Mouse (Mus musculus): ENCODE results near the gene Atp6v1e2. TPM values are rescaled to one million over a fixed set of nuclear protein-coding genes. Genes with fewer than 3 reads are reported as not detected.

Atp6v1e2 gene
- polyA plus RNA-seq, 1 experiment from 2014 or later = not detected

DNA sequence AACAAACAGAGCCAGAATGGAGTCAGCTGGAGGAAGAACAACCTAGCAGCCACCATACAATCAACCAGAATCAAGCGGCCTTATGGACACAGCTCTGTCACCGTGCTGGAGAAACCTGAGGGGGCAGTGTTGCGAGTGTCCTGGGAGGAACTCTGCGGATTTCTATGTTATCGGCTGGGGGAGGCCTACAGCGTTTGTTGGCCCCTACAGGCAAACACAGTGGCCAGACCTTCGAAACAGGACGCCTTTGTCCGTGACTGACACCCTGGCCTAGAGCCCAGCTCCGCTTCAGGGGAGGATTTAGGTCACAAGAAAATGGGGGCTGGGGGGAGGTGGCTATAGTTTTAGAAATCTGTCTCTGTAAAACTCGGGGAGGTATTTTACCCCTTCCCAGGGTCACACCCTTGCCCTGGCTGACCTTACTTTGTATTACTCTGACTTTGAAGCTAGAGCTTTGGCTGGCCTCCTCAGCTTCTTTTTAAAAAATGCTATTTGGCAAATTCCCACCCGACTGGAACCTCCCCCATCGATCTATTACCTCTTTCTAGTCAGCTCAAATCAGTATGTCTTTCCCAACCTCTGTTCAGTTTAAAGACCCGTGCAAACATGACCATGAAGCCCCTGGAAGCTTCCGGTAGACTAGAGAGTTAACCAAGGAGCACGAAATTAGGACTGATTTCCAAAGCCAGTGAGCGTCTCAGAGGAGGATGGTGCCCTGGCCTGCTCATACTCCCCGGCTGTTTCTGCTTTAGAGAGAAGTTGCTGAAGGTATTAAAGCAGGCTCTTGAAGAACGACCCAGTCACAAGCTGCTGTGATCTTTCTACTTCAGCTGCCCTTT, 42.2 kb downstream of the Atp6v1e2 start:
- Histone ChIP-seq H3K27me3 (ENCODE audit: control insufficient read depth, insufficient read depth, low read length) (no peaks in the 10 kb centered on the region), H3K4me1 (ENCODE audit: control insufficient read depth, insufficient read depth, low read length) (peaks cover 11% of the 10 kb centered on the region; the same call in 1 of the 2 replicates), H3K4me2 (ENCODE audit: low read depth, low read length) (peak overlapping the region; percentile 6; the same call in 1 of the 2 replicates), H3K9ac (replicated peaks; ENCODE audit: low read depth, low read length) (no peak overlapping the region), H3K4me3 (ENCODE audit: low read depth, low read length) (no peak overlapping the region), H3K27ac (ENCODE audit: low read depth, low read length) (peak overlapping the region; percentile 6; the same call in 1 of the 2 replicates), H3K36me3 (ENCODE audit: control insufficient read depth, insufficient read depth, low read length) (no peaks in the 10 kb centered on the region), H3K9me3 (ENCODE audit: control insufficient read depth, low read length) (no peaks in the 10 kb centered on the region)
- peak; percentile 64 for ATAC-seq (ENCODE audit: low read depth)
- WGBS = 9% methylated on average over 19 of the region's 19 CpGs

- no peak for ATAC-seq (ENCODE audit: low read depth)
- Histone ChIP-seq H3K4me1 (ENCODE audit: control insufficient read depth, insufficient read depth, low read length) (peaks cover 11% of the 10 kb centered on the region; the same call in 1 of the 2 replicates), H3K9ac (replicated peaks; ENCODE audit: low read depth, low read length) (no peak overlapping the region), H3K9me3 (ENCODE audit: control insufficient read depth, low read length) (no peaks in the 10 kb centered on the region), H3K4me2 (ENCODE audit: low read depth, low read length) (no peak overlapping the region), H3K27me3 (ENCODE audit: control insufficient read depth, insufficient read depth, low read length) (no peaks in the 10 kb centered on the region), H3K36me3 (ENCODE audit: control insufficient read depth, insufficient read depth, low read length) (no peaks in the 10 kb centered on the region), H3K27ac (ENCODE audit: low read depth, low read length) (no peak overlapping the region), H3K4me3 (ENCODE audit: low read depth, low read length) (no peak overlapping the region)
- 62% methylated on average over 3 of the region's 3 CpGs for WGBS
Observed at GRCm38 (mm10) chr17:86904206-86904605, 43.5 kb downstream of the Atp6v1e2 start.

DNA sequence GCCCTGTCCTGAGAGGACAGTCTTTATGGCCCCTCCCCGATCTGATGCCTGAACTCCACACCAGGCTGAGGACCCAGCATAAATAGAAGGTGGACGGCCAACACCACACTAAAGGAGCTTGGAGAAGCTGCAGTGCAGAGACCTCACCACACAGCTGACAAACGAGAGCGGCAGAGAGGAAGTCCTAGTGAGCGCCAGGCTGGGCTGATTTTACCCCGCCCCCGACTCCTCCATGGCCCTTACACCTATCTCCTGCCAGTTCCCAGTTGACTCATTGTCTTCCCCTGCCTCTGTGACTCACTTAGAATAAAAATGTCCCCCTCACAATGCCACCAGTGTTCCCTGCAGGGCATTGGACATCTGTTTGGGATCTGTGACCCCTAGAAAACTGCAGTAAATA, 44.1 kb downstream of the Atp6v1e2 start:
- H3K4me1 ChIP-seq (ENCODE audit: control insufficient read depth, insufficient read depth, low read length) = peaks cover 11% of the 10 kb centered on the region; the same call in 1 of the 2 replicates
- H3K9me3 ChIP-seq (ENCODE audit: control insufficient read depth, low read length) = no peaks in the 10 kb centered on the region
- H3K27ac ChIP-seq (ENCODE audit: low read depth, low read length) = no peak overlapping the region
- no peak overlapping the region for H3K4me3 ChIP-seq (ENCODE audit: low read depth, low read length)
- no peak for ATAC-seq (ENCODE audit: low read depth)
- no peak overlapping the region for H3K4me2 ChIP-seq (ENCODE audit: low read depth, low read length)
- no peaks in the 10 kb centered on the region for H3K27me3 ChIP-seq (ENCODE audit: control insufficient read depth, insufficient read depth, low read length)
- 29% methylated on average over 7 of the region's 7 CpGs for WGBS
- H3K36me3 ChIP-seq (ENCODE audit: control insufficient read depth, insufficient read depth, low read length) = no peaks in the 10 kb centered on the region
- no peak overlapping the region for H3K9ac ChIP-seq (replicated peaks; ENCODE audit: low read depth, low read length)

DNA sequence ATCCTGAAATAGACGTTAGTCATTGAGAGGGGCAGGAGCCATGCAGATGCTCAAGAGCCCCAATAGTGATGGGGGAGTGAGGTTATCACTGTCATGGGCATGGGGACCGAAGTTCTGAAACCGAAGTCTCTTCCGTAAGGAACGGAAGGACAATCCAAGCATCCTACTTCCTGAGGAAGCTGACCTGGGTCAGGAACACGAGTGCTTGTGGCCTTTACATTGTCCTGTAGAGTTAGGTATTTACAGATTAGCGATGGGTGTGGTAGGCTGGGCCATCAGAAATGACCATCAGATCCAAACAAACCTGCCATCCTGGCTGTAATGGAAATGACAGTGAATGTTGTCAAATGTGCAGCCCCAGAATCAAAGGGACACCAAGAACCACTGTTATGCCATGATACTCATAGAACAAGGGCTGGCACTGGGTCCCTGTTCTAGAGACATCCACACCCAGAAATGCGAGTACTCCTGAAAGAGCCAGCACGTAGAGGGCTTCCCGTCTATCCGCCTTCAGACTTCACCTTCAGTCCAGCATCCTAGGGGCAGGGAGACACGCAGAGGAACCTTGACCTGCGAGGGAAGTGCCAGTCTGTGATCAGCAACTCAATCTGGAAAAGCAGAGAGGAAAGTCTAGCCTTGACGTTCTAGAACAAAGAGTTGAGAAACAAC, 45.2 kb downstream of the Atp6v1e2 start:
- H3K9ac ChIP-seq (replicated peaks; ENCODE audit: low read depth, low read length) = no peak overlapping the region
- H3K4me3 ChIP-seq (ENCODE audit: low read depth, low read length) = no peak overlapping the region
- H3K9me3 ChIP-seq (ENCODE audit: control insufficient read depth, low read length) = no peaks in the 10 kb centered on the region
- H3K4me1 ChIP-seq (ENCODE audit: control insufficient read depth, insufficient read depth, low read length) = peaks cover 11% of the 10 kb centered on the region; the same call in 1 of the 2 replicates
- H3K27me3 ChIP-seq (ENCODE audit: control insufficient read depth, insufficient read depth, low read length) = no peaks in the 10 kb centered on the region
- WGBS = 96% methylated on average over 14 of the region's 14 CpGs
- no peaks in the 10 kb centered on the region for H3K36me3 ChIP-seq (ENCODE audit: control insufficient read depth, insufficient read depth, low read length)
- no peak overlapping the region for H3K27ac ChIP-seq (ENCODE audit: low read depth, low read length)
- ATAC-seq (ENCODE audit: low read depth) = no peak
- H3K4me2 ChIP-seq (ENCODE audit: low read depth, low read length) = no peak overlapping the region

DNA sequence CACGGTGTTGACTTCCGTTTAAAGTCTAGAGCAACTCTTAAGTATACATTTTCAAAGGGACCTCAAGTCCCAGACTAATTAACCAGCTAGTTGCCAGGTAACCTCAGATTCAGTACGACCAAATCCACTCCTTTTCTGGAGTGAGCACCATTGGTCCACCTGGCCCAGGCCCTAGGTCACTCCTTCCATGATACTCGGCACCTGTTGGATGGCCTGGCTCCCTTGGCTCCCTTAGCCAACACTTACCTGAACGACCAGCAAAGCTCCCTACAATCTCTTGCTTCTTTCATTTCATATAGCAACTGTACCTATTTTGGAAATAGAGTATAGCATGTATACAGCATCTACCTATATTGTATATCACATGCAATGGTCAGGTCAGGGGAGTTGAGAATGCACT, 47.1 kb downstream of the Atp6v1e2 start:
- no peaks in the 10 kb centered on the region for H3K9me3 ChIP-seq (ENCODE audit: control insufficient read depth, low read length)
- H3K36me3 ChIP-seq (ENCODE audit: control insufficient read depth, insufficient read depth, low read length) = no peaks in the 10 kb centered on the region
- no peak overlapping the region for H3K27ac ChIP-seq (ENCODE audit: low read depth, low read length)
- H3K4me1 ChIP-seq (ENCODE audit: control insufficient read depth, insufficient read depth, low read length) = peaks cover 11% of the 10 kb centered on the region; the same call in 1 of the 2 replicates
- no peaks in the 10 kb centered on the region for H3K27me3 ChIP-seq (ENCODE audit: control insufficient read depth, insufficient read depth, low read length)
- H3K9ac ChIP-seq (replicated peaks; ENCODE audit: low read depth, low read length) = no peak overlapping the region
- no peak overlapping the region for H3K4me2 ChIP-seq (ENCODE audit: low read depth, low read length)
- 86% methylated on average over 5 of the region's 5 CpGs for WGBS
- no peak overlapping the region for H3K4me3 ChIP-seq (ENCODE audit: low read depth, low read length)
- no peak for ATAC-seq (ENCODE audit: low read depth)

GRCm38 (mm10) chr17:86899821-86900220, 47.9 kb downstream of the Atp6v1e2 start:
- no peak overlapping the region for H3K27ac ChIP-seq (ENCODE audit: low read depth, low read length)
- no peak for ATAC-seq (ENCODE audit: low read depth)
- H3K4me1 ChIP-seq (ENCODE audit: control insufficient read depth, insufficient read depth, low read length) = peaks cover 9% of the 10 kb centered on the region; the same call in 1 of the 2 replicates
- no peak overlapping the region for H3K4me3 ChIP-seq (ENCODE audit: low read depth, low read length)
- H3K9me3 ChIP-seq (ENCODE audit: control insufficient read depth, low read length) = no peaks in the 10 kb centered on the region
- H3K4me2 ChIP-seq (ENCODE audit: low read depth, low read length) = no peak overlapping the region
- 85% methylated on average over 5 of the region's 5 CpGs for WGBS
- no peaks in the 10 kb centered on the region for H3K36me3 ChIP-seq (ENCODE audit: control insufficient read depth, insufficient read depth, low read length)
- H3K9ac ChIP-seq (replicated peaks; ENCODE audit: low read depth, low read length) = no peak overlapping the region
- H3K27me3 ChIP-seq (ENCODE audit: control insufficient read depth, insufficient read depth, low read length) = no peaks in the 10 kb centered on the region

DNA sequence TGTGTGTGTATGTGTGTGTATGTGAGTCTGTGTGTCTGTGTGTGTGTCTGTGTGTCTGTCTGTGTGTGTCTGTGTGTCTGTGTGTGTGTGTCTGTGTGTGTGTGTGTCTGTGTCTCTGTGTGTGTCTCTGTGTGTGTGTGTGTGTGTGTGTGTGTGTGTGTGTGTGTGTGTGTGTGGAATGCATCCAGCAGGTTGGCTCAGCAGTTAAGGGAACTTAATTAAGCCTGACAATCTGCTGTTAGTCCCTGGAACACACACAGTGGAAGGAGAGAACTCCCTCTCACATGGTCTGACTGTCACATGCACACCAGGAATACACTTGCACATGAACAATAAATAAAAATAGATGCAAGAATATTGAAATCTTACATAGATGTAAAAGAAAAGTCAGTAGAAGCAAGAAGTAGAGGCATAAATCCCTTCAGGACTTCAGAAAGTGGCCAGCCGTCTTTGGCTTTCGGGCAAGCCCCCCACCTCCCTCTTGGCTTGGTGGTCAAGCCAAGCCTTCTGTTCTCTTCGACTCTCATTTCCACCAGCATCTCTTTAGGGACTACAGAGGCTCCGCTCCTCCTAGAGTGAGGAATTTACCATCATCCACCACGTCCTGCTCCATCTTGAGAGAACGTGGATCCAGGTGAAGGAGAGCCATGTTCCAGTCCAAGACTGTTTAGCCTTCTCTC, 50.1 kb downstream of the Atp6v1e2 start:
- H3K4me3 ChIP-seq (ENCODE audit: low read depth, low read length) = no peak overlapping the region
- no peaks in the 10 kb centered on the region for H3K4me1 ChIP-seq (ENCODE audit: control insufficient read depth, insufficient read depth, low read length)
- 95% methylated on average over 6 of the region's 6 CpGs for WGBS
- H3K9ac ChIP-seq (replicated peaks; ENCODE audit: low read depth, low read length) = no peak overlapping the region
- no peak overlapping the region for H3K4me2 ChIP-seq (ENCODE audit: low read depth, low read length)
- H3K9me3 ChIP-seq (ENCODE audit: control insufficient read depth, low read length) = no peaks in the 10 kb centered on the region
- no peaks in the 10 kb centered on the region for H3K27me3 ChIP-seq (ENCODE audit: control insufficient read depth, insufficient read depth, low read length)
- H3K36me3 ChIP-seq (ENCODE audit: control insufficient read depth, insufficient read depth, low read length) = no peaks in the 10 kb centered on the region
- no peak overlapping the region for H3K27ac ChIP-seq (ENCODE audit: low read depth, low read length)
- ATAC-seq (ENCODE audit: low read depth) = no peak

GRCm38 (mm10) chr17:86895191-86895590, 52.5 kb downstream of the Atp6v1e2 start:
- Histone ChIP-seq H3K27ac (ENCODE audit: low read depth, low read length) (no peak overlapping the region), H3K36me3 (ENCODE audit: control insufficient read depth, insufficient read depth, low read length) (no peaks in the 10 kb centered on the region), H3K4me3 (ENCODE audit: low read depth, low read length) (no peak overlapping the region), H3K4me1 (ENCODE audit: control insufficient read depth, insufficient read depth, low read length) (no peaks in the 10 kb centered on the region), H3K27me3 (ENCODE audit: control insufficient read depth, insufficient read depth, low read length) (no peaks in the 10 kb centered on the region), H3K9me3 (ENCODE audit: control insufficient read depth, low read length) (no peaks in the 10 kb centered on the region), H3K9ac (replicated peaks; ENCODE audit: low read depth, low read length) (no peak overlapping the region), H3K4me2 (ENCODE audit: low read depth, low read length) (no peak overlapping the region)
- ATAC-seq (ENCODE audit: low read depth) = no peak
- WGBS = 89% methylated on average over 4 of the region's 4 CpGs
